Mouse (Mus musculus) megakaryocyte, adult 5-6 weeks (primary cell): Measurements from ENCODE around the gene Jmjd1c. TPM values are rescaled to one million over a fixed set of nuclear protein-coding genes. Genes with fewer than 3 reads are reported as not detected.
"Not testable (repeated sequence)": the region's sequence is repeated elsewhere in the genome, so short reads cannot be mapped to it uniquely, and the experiment has no call there.

Experiments used
- ATAC-seq: 2 replicates; pipeline ENCODE4 v1.8.0; 2016; ENCODE audit warnings: mild to moderate bottlenecking, inconsistent platforms; ENCODE audit not compliant: poor library complexity, severe bottlenecking
- total RNA-seq, 2 experiments: library from RNA; stranded (forward) in 1 of 2; stranded (reverse) in 1 of 2; fragments of 153-499, 151-499 nt in 1 of 2; fragments of 221-1000, 200-1000 nt in 1 of 2; gene quantifications; 2 replicates each; pipeline versions ENCODE4 v1.2.3 to v1.2.4; 2015 to 2017

Jmjd1c gene
- total RNA-seq, 2 experiments from 2014 or later, result 69.0 to 96.7 TPM

- no peak for ATAC-seq
Observed at GRCm38 (mm10) chr10:67099183-67099929, 3.4 kb downstream of the Jmjd1c start.

- no peak for ATAC-seq
Observed at GRCm38 (mm10) chr10:67100011-67100661, 4.2 kb downstream of the Jmjd1c start.

GRCm38 (mm10) chr10:67100831-67101251 is 4.9 kb downstream of the Jmjd1c start:
- ATAC-seq, result no peak

- no peak for ATAC-seq
Observed at GRCm38 (mm10) chr10:67104543-67104942, 8.6 kb downstream of the Jmjd1c start.

GRCm38 (mm10) chr10:67105331-67106217 is 9.6 kb downstream of the Jmjd1c start:
- peak; percentile 48 for ATAC-seq

GRCm38 (mm10) chr10:67106400-67106799 is 10.5 kb downstream of the Jmjd1c start:
- ATAC-seq, result no peak

GRCm38 (mm10) chr10:67107017-67107761 is 11.3 kb downstream of the Jmjd1c start:
- ATAC-seq, result no peak

- no peak for ATAC-seq
Observed at GRCm38 (mm10) chr10:67108096-67108495, 12.2 kb downstream of the Jmjd1c start.

GRCm38 (mm10) chr10:67109635-67110034 is 13.7 kb downstream of the Jmjd1c start:
- ATAC-seq, result no peak

GRCm38 (mm10) chr10:67111044-67111798 is 15.3 kb downstream of the Jmjd1c start:
- no peak for ATAC-seq

- peak; percentile 38 for ATAC-seq
Observed at GRCm38 (mm10) chr10:67111799-67112177, 15.9 kb downstream of the Jmjd1c start.

GRCm38 (mm10) chr10:67112967-67113366 is 17.0 kb downstream of the Jmjd1c start:
- not testable (repeated sequence) for ATAC-seq

- ATAC-seq, result no peak
Observed at GRCm38 (mm10) chr10:67113833-67114232, 17.9 kb downstream of the Jmjd1c start.

GRCm38 (mm10) chr10:67115115-67115514 is 19.2 kb downstream of the Jmjd1c start:
- no peak for ATAC-seq

- peak; percentile 88 for ATAC-seq
Observed at GRCm38 (mm10) chr10:67115666-67116091, 19.8 kb downstream of the Jmjd1c start.

- ATAC-seq, result no peak
Observed at GRCm38 (mm10) chr10:67116251-67116650, 20.3 kb downstream of the Jmjd1c start.

- ATAC-seq, result no peak
Observed at GRCm38 (mm10) chr10:67119291-67119690, 23.4 kb downstream of the Jmjd1c start.

- ATAC-seq, result no peak
Observed at GRCm38 (mm10) chr10:67120180-67120579, 24.3 kb downstream of the Jmjd1c start.

GRCm38 (mm10) chr10:67120640-67121039 is 24.7 kb downstream of the Jmjd1c start:
- ATAC-seq, result no peak

- peak; percentile 53 for ATAC-seq
Observed at GRCm38 (mm10) chr10:67123756-67124155, 27.8 kb downstream of the Jmjd1c start.
